Mouse (Mus musculus) ES-Bruce4 (cell line): ENCODE results near the gene Eif3b. TPM values are rescaled to one million over a fixed set of nuclear protein-coding genes. Genes with fewer than 3 reads are reported as not detected.

ENCODE experiments used
- H3K27ac ChIP-seq: 2 replicates; pipeline ENCODE4 v1.5.1; 2012; ENCODE audit warnings: low read length, inconsistent platforms; ENCODE audit not compliant: insufficient read depth
- H3K27me3 ChIP-seq: 2 replicates; pipeline ENCODE4 v1.6.1; 2012; ENCODE audit warnings: mild to moderate bottlenecking, low read length, inconsistent platforms; ENCODE audit not compliant: control insufficient read depth, poor library complexity, insufficient read depth, severe bottlenecking
- H3K36me3 ChIP-seq: 2 replicates; pipeline ENCODE4 v1.6.1; 2012; ENCODE audit warnings: inconsistent platforms, mild to moderate bottlenecking, low read length, moderate library complexity; ENCODE audit not compliant: control insufficient read depth, poor library complexity, insufficient read depth, severe bottlenecking
- H3K4me1 ChIP-seq: one replicate; pipeline ENCODE4 v1.8.1; 2011; ENCODE audit warnings: low read length; ENCODE audit not compliant: control insufficient read depth, insufficient read depth
- H3K4me3 ChIP-seq: 2 replicates; pipeline ENCODE4 v1.5.1; 2011; ENCODE audit warnings: low read depth, mild to moderate bottlenecking, low read length
- H3K9ac ChIP-seq: 2 replicates; pipeline ENCODE4 v1.6.1; 2012; ENCODE audit warnings: low read depth, mild to moderate bottlenecking, inconsistent platforms; ENCODE audit not compliant: poor library complexity, severe bottlenecking
- H3K9me3 ChIP-seq: replicated peaks from 2 replicates; pipeline ENCODE4 v1.6.1; 2012; ENCODE audit warnings: mild to moderate bottlenecking, low read length, inconsistent platforms; ENCODE audit not compliant: control insufficient read depth, poor library complexity, insufficient read depth, severe bottlenecking
- CTCF ChIP-seq: IDR thresholded peaks from one replicate; pipeline ENCODE4 v1.8.1; 2011; ENCODE audit warnings: low read depth, low read length
- EP300 ChIP-seq: IDR thresholded peaks from 2 replicates; pipeline ENCODE4 v1.6.1; 2011; ENCODE audit warnings: low read depth, low read length; ENCODE audit not compliant: insufficient read depth
- POLR2A ChIP-seq: IDR thresholded peaks from one replicate; pipeline ENCODE4 v1.8.1; 2011; ENCODE audit warnings: low read length; ENCODE audit not compliant: insufficient read depth
- polyA plus RNA-seq: library from polyadenylated mRNA; stranded (reverse); fragments of >200 nt; gene quantifications from 2 replicates; pipeline ENCODE4 v1.2.4, GENCODE M21; 2011; ENCODE audit warnings: low read depth; ENCODE audit not compliant: missing spikeins, insufficient read depth, insufficient read length

Gene Eif3b
- polyA plus RNA-seq, 1 experiment, result 283 TPM

DNA sequence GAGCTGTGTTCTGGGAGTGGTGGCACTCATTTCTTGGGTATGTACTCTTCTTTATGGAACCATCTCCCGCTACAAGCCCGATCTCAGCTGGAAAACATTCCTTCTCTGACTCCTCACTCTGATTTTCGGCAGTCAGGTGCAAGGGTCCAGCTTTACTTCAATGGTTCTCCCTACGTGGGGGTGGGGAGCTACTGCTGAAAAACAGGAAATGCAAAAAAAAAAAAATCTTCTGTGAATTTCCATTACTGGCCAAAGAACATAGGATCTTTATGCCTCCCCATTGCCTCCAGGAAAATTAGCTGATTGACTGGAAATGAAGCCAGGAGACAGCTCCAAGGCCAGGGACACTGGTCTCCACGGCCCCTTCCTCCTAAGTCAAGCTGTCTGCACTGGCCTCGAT, 12.5 kb upstream of the Eif3b start:
- Histone ChIP-seq H3K27me3 (no peaks in the 10 kb centered on the region), H3K27ac (no peak overlapping the region)

DNA sequence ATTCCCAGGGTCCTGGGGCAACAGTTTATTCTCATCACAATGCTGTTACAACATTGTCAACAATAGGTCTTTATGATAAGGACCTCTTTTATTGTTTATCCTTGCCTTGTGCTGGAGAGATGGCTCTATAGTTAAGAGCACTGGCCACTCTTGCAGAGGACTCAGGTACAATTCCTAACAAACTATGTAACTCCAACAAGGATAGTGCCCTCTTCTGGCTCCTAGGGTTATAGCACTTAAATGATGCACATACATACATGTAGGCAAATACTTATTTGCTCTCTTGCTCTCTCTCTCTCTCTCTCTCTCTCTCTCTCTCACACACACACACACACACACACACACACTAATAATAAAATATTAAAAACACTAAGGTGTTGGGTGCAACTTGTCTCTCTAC, 10.3 kb upstream of the Eif3b start:
- H3K9me3 ChIP-seq, result no peaks in the 10 kb centered on the region
- no peaks in the 10 kb centered on the region for H3K4me1 ChIP-seq
- no peaks in the 10 kb centered on the region for H3K27me3 ChIP-seq
- H3K36me3 ChIP-seq, result no peaks in the 10 kb centered on the region
- TF ChIP-seq POLR2A, result no peak
- TF ChIP-seq CTCF, result no peak
- TF ChIP-seq EP300, result no peak
- H3K9ac ChIP-seq, result no peak overlapping the region
- H3K27ac ChIP-seq, result no peak overlapping the region
- H3K4me3 ChIP-seq, result no peak overlapping the region

More for the DNA sequence above, 12.5 kb upstream of the Eif3b start:
- TF ChIP-seq EP300 (no peak), CTCF (no peak), POLR2A (no peak)
- H3K4me3 ChIP-seq, result no peak overlapping the region
- H3K9me3 ChIP-seq, result no peaks in the 10 kb centered on the region
- H3K36me3 ChIP-seq, result no peaks in the 10 kb centered on the region
- no peak overlapping the region for H3K9ac ChIP-seq
- H3K4me1 ChIP-seq, result no peaks in the 10 kb centered on the region

DNA sequence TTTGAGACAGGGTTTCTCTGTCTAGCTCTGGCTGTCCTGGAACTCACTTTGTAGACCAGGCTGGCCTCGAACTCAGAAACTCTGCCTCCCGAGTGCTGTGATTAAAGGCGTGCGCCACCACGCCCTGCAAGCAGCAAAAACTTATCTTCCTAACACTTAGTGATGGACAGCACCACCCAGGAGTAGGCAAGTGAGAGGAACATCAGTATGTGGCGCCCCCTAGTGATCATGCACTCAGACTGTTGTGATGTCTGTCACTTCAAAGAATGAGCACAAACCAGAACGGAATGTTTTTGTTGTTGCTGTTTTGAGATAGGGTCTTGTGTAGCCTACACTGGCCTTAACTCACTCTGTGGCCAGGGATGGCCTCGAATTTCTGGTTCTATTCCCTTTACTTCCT, 7.8 kb upstream of the Eif3b start:
- no peak overlapping the region for H3K9ac ChIP-seq
- no peak overlapping the region for H3K27ac ChIP-seq
- TF ChIP-seq CTCF (peak; percentile 69), POLR2A (no peak)
- no peaks in the 10 kb centered on the region for H3K36me3 ChIP-seq
- no peaks in the 10 kb centered on the region for H3K27me3 ChIP-seq
- H3K4me1 ChIP-seq, result no peaks in the 10 kb centered on the region
- H3K9me3 ChIP-seq, result no peaks in the 10 kb centered on the region
- H3K4me3 ChIP-seq, result no peak overlapping the region

- no peak overlapping the region for H3K27ac ChIP-seq
- H3K4me3 ChIP-seq, result no peak overlapping the region
- no peaks in the 10 kb centered on the region for H3K36me3 ChIP-seq
- no peaks in the 10 kb centered on the region for H3K9me3 ChIP-seq
- TF ChIP-seq POLR2A (no peak), EP300 (no peak), CTCF (no peak)
- H3K4me1 ChIP-seq, result no peaks in the 10 kb centered on the region
- H3K9ac ChIP-seq, result no peak overlapping the region
- H3K27me3 ChIP-seq, result no peaks in the 10 kb centered on the region
Measured at GRCm38 (mm10) chr5:140414647-140415046, 4.5 kb upstream of the Eif3b start.

DNA sequence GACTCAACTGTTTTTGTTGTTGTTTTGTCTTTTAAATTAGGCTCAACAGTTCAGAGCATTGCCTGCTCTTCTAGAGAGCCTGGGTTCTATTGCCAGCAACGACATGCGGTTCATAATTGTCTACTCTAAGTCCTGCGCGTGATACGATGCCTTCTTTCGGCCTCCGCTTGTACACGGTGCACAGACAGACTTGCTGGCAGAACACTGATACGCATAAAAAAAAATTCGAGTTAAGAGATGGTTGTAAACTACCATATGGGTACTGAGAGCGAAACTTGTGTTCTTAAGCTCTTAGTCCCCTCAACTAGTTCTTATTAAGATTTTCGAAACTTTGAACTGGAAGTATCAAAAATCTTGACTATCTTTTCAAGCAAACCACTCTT, 1.0 kb upstream of the Eif3b start:
- Histone ChIP-seq H3K9me3 (no peaks in the 10 kb centered on the region), H3K9ac (peak overlapping the region; percentile 70), H3K27me3 (no peaks in the 10 kb centered on the region), H3K4me1 (no peaks in the 10 kb centered on the region), H3K4me3 (peak overlapping the region; percentile 83), H3K36me3 (peaks cover 4% of the 10 kb centered on the region), H3K27ac (peak overlapping the region; percentile 39)
- no peak for TF ChIP-seq CTCF
- TF ChIP-seq POLR2A, result no peak
- TF ChIP-seq EP300, result no peak

DNA sequence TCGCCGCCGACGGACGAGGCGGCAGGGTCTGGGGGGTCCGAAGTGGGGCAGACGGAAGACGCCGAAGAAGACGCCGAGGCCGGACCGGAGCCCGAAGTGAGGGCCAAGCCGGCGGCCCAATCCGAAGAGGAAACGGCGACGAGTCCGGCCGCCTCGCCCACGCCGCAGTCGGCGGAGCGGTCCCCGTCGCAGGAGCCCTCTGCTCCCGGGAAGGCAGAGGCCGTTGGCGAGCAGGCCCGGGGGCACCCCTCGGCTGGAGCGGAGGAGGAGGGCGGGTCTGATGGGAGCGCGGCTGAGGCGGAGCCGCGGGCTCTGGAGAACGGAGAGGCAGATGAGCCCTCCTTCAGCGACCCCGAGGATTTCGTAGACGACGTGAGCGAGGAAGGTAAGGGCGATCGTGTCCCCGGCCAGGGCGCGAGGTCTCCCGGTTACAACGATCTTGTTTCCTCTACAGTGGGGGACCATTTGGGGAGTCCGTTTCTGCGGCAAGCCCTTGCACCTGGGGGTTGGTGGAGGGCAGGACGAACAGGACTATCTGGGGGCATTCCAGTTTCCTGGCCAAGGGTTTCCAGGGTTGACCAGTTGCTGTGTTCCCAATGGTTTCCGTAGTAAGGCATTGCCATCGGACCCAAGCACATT, 433 bp downstream of the Eif3b start:
- Histone ChIP-seq H3K4me1 (no peaks in the 10 kb centered on the region), H3K4me3 (peak overlapping the region; percentile 96), H3K27me3 (no peaks in the 10 kb centered on the region), H3K36me3 (peaks cover 4% of the 10 kb centered on the region), H3K27ac (no peak overlapping the region), H3K9ac (peak overlapping the region; percentile 94), H3K9me3 (no peaks in the 10 kb centered on the region)
- TF ChIP-seq CTCF (no peak), EP300 (no peak), POLR2A (no peak)

GRCm38 (mm10) chr5:140420616-140421015, 1.5 kb downstream of the Eif3b start:
- no peaks in the 10 kb centered on the region for H3K4me1 ChIP-seq
- peaks cover 4% of the 10 kb centered on the region for H3K36me3 ChIP-seq
- no peaks in the 10 kb centered on the region for H3K9me3 ChIP-seq
- H3K4me3 ChIP-seq, result peak overlapping the region; percentile 22
- no peaks in the 10 kb centered on the region for H3K27me3 ChIP-seq
- TF ChIP-seq EP300 (no peak), POLR2A (no peak), CTCF (no peak)
- peak overlapping the region; percentile 94 for H3K9ac ChIP-seq
- no peak overlapping the region for H3K27ac ChIP-seq
